Mouse (Mus musculus) gastrocnemius, postnatal 25 days (tissue): Measurements from ENCODE around the gene 2410004P03Rik. TPM values are rescaled to one million over a fixed set of nuclear protein-coding genes. Genes with fewer than 3 reads are reported as not detected.

Experiments
- DNase-seq: peaks from one replicate; pipeline ENCODE4 v3.0.0; 2022
- long read RNA-seq, 2 experiments: library from polyadenylated mRNA; stranded (forward); transcript quantifications; one replicate each; pipeline ENCODE4 v2.0.0; 2021
- total RNA-seq, 2 experiments: library from RNA; stranded (reverse); gene quantifications; 1 replicate in 1 of 2; 2 replicates in 1 of 2; pipeline ENCODE4 v1.2.3; 2021

2410004P03Rik gene
- total RNA-seq, result not detected
- long read RNA-seq, experiment 1, result 0 reads
- long read RNA-seq, experiment 2, result 0 reads

- DNase-seq, result peak; percentile 61
These were observed at the start of gene 2410004P03Rik for GRCm38 (mm10) chr12:17011100-17011870. TSS of gene 2410004P03Rik (minus strand) at chr12:17011727.

GRCm38 (mm10) chr12:17061183-17061722, 49.7 kb upstream of the 2410004P03Rik start:
- DNase-seq, result no peak

GRCm38 (mm10) chr12:17058490-17058889, 47.0 kb upstream of the 2410004P03Rik start:
- DNase-seq, result no peak

GRCm38 (mm10) chr12:17057110-17057509, 45.6 kb upstream of the 2410004P03Rik start:
- no peak for DNase-seq

- DNase-seq, result no peak
These were observed 44.2 kb upstream of the 2410004P03Rik start for GRCm38 (mm10) chr12:17055766-17056165.

- DNase-seq, result no peak
These were observed 43.2 kb upstream of the 2410004P03Rik start for GRCm38 (mm10) chr12:17054691-17055090.

GRCm38 (mm10) chr12:17052673-17053072, 41.1 kb upstream of the 2410004P03Rik start:
- no peak for DNase-seq

- DNase-seq, result no peak
These were observed 39.5 kb upstream of the 2410004P03Rik start for GRCm38 (mm10) chr12:17051057-17051456.

GRCm38 (mm10) chr12:17049796-17050195, 38.3 kb upstream of the 2410004P03Rik start:
- no peak for DNase-seq

GRCm38 (mm10) chr12:17048979-17049612, 37.6 kb upstream of the 2410004P03Rik start:
- DNase-seq, result no peak

- no peak for DNase-seq
These were observed 31.8 kb upstream of the 2410004P03Rik start for GRCm38 (mm10) chr12:17043311-17043710.

- DNase-seq, result no peak
These were observed 29.0 kb upstream of the 2410004P03Rik start for GRCm38 (mm10) chr12:17040567-17040966.

- no peak for DNase-seq
These were observed 27.9 kb upstream of the 2410004P03Rik start for GRCm38 (mm10) chr12:17039415-17039814.

GRCm38 (mm10) chr12:17038246-17038645, 26.7 kb upstream of the 2410004P03Rik start:
- DNase-seq, result no peak

- DNase-seq, result no peak
These were observed 25.6 kb upstream of the 2410004P03Rik start for GRCm38 (mm10) chr12:17037053-17037610.

GRCm38 (mm10) chr12:17036532-17036931, 25.0 kb upstream of the 2410004P03Rik start:
- no peak for DNase-seq

- no peak for DNase-seq
These were observed 23.6 kb upstream of the 2410004P03Rik start for GRCm38 (mm10) chr12:17035128-17035527.

- no peak for DNase-seq
These were observed 23.1 kb upstream of the 2410004P03Rik start for GRCm38 (mm10) chr12:17034671-17035070.

GRCm38 (mm10) chr12:17033464-17033841, 21.9 kb upstream of the 2410004P03Rik start:
- DNase-seq, result no peak

- DNase-seq, result no peak
These were observed 21.4 kb upstream of the 2410004P03Rik start for GRCm38 (mm10) chr12:17032694-17033463.

GRCm38 (mm10) chr12:17024554-17025110, 13.1 kb upstream of the 2410004P03Rik start:
- no peak for DNase-seq

GRCm38 (mm10) chr12:17022145-17022544, 10.6 kb upstream of the 2410004P03Rik start:
- DNase-seq, result no peak
